Mouse (Mus musculus) liver, embryonic 11.5 days (tissue): Measurements from ENCODE around the gene Abr. TPM values are rescaled to one million over a fixed set of nuclear protein-coding genes. Genes with fewer than 3 reads are reported as not detected.

Experiments used
- ATAC-seq: fragments of 200-750 bp; cut with Nextera tagmentation; replicated peaks from 2 replicates; pipeline ENCODE4 v1.8.0; 2017; ENCODE audit warnings: moderate number of reproducible peaks, mild to moderate bottlenecking, moderate TSS enrichment, moderate library complexity; ENCODE audit not compliant: low FRiP score
- DNase-seq: peaks from one replicate; pipeline ENCODE4 v3.0.0-alpha.2; 2017; ENCODE audit warnings: low spot score
- H3K27ac ChIP-seq: fragments of 300-500 bp; sonication (generic); 2 replicates; pipeline ENCODE4 v1.5.1; 2014; ENCODE audit warnings: mild to moderate bottlenecking, low read depth, low read length, control low read depth
- H3K27me3 ChIP-seq: fragments of 300-500 bp; sonication (generic); replicated peaks from 2 replicates; pipeline ENCODE4 v1.6.1; 2014; ENCODE audit warnings: low read length, mixed read lengths; ENCODE audit not compliant: control insufficient read depth, insufficient read depth
- H3K36me3 ChIP-seq: fragments of 300-500 bp; sonication (generic); 2 replicates; pipeline ENCODE4 v1.6.1; 2014; ENCODE audit warnings: mild to moderate bottlenecking, low read length, moderate library complexity, mixed read lengths; ENCODE audit not compliant: control insufficient read depth, insufficient read depth
- H3K4me1 ChIP-seq: fragments of 300-500 bp; sonication (generic); replicated peaks from 2 replicates; pipeline ENCODE4 v1.6.1; 2014; ENCODE audit warnings: low read length, mixed read lengths; ENCODE audit not compliant: control insufficient read depth, insufficient read depth
- H3K4me2 ChIP-seq: fragments of 300-500 bp; sonication (generic); 2 replicates; pipeline ENCODE4 v1.6.1; 2014; ENCODE audit warnings: mild to moderate bottlenecking, control low read depth, moderate library complexity
- H3K4me3 ChIP-seq: fragments of 300-500 bp; sonication (generic); 2 replicates; pipeline ENCODE4 v1.5.1; 2014; ENCODE audit warnings: low read depth, low read length, control low read depth
- H3K9ac ChIP-seq: fragments of 300-500 bp; sonication (generic); 2 replicates; pipeline ENCODE4 v1.6.1; 2014; ENCODE audit warnings: low read depth, low read length, control low read depth
- H3K9me3 ChIP-seq: fragments of 300-500 bp; sonication (generic); 2 replicates; pipeline ENCODE4 v1.6.1; 2016; ENCODE audit warnings: low read length, inconsistent platforms, mixed read lengths; ENCODE audit not compliant: control insufficient read depth
- WGBS: fragments of 180-500 bp; shearing (Covaris S2); extraction: QIAGEN DNeasy Blood & Tissue Kit; methylation state at CpG from one replicate; pipeline ENCODE4 v1.1.7; 2014; 5-methylcytosine and 5-hydroxymethylcytosine counted together
- polyA plus RNA-seq: library from polyadenylated mRNA; unstranded; fragments of >200 nt; fragmentation: Nextera tagmentation; extraction: Ambion mirVana; gene quantifications from 2 replicates; pipeline ENCODE4 v1.2.1, GENCODE M21; 2014

Gene Abr
- polyA plus RNA-seq, 1 experiment from 2014 or later: 11.6 TPM

GRCm38 (mm10) chr11:76650862-76651560, 28.9 kb upstream of the Abr start:
- no peak for ATAC-seq
- DNase-seq: no peak
- no peaks in the 10 kb centered on the region for H3K9me3 ChIP-seq
- H3K27ac ChIP-seq: no peak overlapping the region
- H3K27me3 ChIP-seq: peaks cover 6% of the 10 kb centered on the region
- WGBS: 49% methylated on average over 14 of the region's 14 CpGs
- no peak overlapping the region for H3K4me3 ChIP-seq
- no peak overlapping the region for H3K9ac ChIP-seq
- no peaks in the 10 kb centered on the region for H3K4me1 ChIP-seq
- H3K4me2 ChIP-seq: no peak overlapping the region
- no peaks in the 10 kb centered on the region for H3K36me3 ChIP-seq

GRCm38 (mm10) chr11:76647500-76647899, 25.4 kb upstream of the Abr start:
- Histone ChIP-seq H3K9ac (no peak overlapping the region), H3K4me1 (no peaks in the 10 kb centered on the region), H3K4me2 (peak overlapping the region; percentile 25; the same call in 1 of the 2 replicates), H3K9me3 (no peaks in the 10 kb centered on the region), H3K4me3 (no peak overlapping the region), H3K36me3 (no peaks in the 10 kb centered on the region), H3K27me3 (peaks cover 10% of the 10 kb centered on the region), H3K27ac (no peak overlapping the region)
- peak; percentile 71 for DNase-seq
- WGBS: 9% methylated on average over 9 of the region's 9 CpGs
- no peak for ATAC-seq

GRCm38 (mm10) chr11:76647062-76647461, 24.9 kb upstream of the Abr start:
- WGBS: 12% methylated on average over 7 of the region's 7 CpGs
- H3K36me3 ChIP-seq: no peaks in the 10 kb centered on the region
- no peak overlapping the region for H3K27ac ChIP-seq
- no peak overlapping the region for H3K4me3 ChIP-seq
- ATAC-seq (no peak), DNase-seq (no peak)
- peak overlapping the region; percentile 25; the same call in 1 of the 2 replicates for H3K4me2 ChIP-seq
- no peaks in the 10 kb centered on the region for H3K4me1 ChIP-seq
- H3K9me3 ChIP-seq: no peaks in the 10 kb centered on the region
- H3K9ac ChIP-seq: no peak overlapping the region
- peaks cover 10% of the 10 kb centered on the region for H3K27me3 ChIP-seq

GRCm38 (mm10) chr11:76645955-76646354, 23.8 kb upstream of the Abr start:
- DNase-seq: peak; percentile 80
- Histone ChIP-seq H3K9me3 (no peaks in the 10 kb centered on the region), H3K36me3 (no peaks in the 10 kb centered on the region), H3K9ac (no peak overlapping the region), H3K27ac (no peak overlapping the region), H3K4me3 (no peak overlapping the region), H3K4me1 (no peaks in the 10 kb centered on the region), H3K27me3 (peaks cover 10% of the 10 kb centered on the region), H3K4me2 (peak overlapping the region; percentile 59)
- ATAC-seq: no peak
- 1% methylated on average over 19 of the region's 19 CpGs for WGBS

- 66% methylated on average over 9 of the region's 9 CpGs for WGBS
- Histone ChIP-seq H3K9ac (no peak overlapping the region), H3K27ac (no peak overlapping the region), H3K4me3 (no peak overlapping the region), H3K36me3 (no peaks in the 10 kb centered on the region), H3K4me2 (no peak overlapping the region), H3K4me1 (no peaks in the 10 kb centered on the region), H3K9me3 (no peaks in the 10 kb centered on the region), H3K27me3 (peaks cover 10% of the 10 kb centered on the region)
- DNase-seq (no peak), ATAC-seq (no peak)
Measured at GRCm38 (mm10) chr11:76645036-76645435, 22.9 kb upstream of the Abr start.

- Histone ChIP-seq H3K4me2 (no peak overlapping the region), H3K9ac (no peak overlapping the region), H3K27me3 (peaks cover 10% of the 10 kb centered on the region), H3K4me1 (no peaks in the 10 kb centered on the region), H3K9me3 (no peaks in the 10 kb centered on the region), H3K36me3 (no peaks in the 10 kb centered on the region), H3K27ac (no peak overlapping the region), H3K4me3 (no peak overlapping the region)
- ATAC-seq (no peak), DNase-seq (no peak)
- 79% methylated on average over 6 of the region's 6 CpGs for WGBS
Measured at GRCm38 (mm10) chr11:76644257-76644656, 22.1 kb upstream of the Abr start.

- 77% methylated on average over 4 of the region's 4 CpGs for WGBS
- Histone ChIP-seq H3K4me3 (no peak overlapping the region), H3K27me3 (no peaks in the 10 kb centered on the region), H3K4me1 (no peaks in the 10 kb centered on the region), H3K4me2 (no peak overlapping the region), H3K9ac (no peak overlapping the region), H3K27ac (no peak overlapping the region), H3K36me3 (no peaks in the 10 kb centered on the region), H3K9me3 (no peaks in the 10 kb centered on the region)
- DNase-seq: no peak
- ATAC-seq: no peak
Measured at GRCm38 (mm10) chr11:76640231-76640630, 18.1 kb upstream of the Abr start.

- DNase-seq: no peak
- Histone ChIP-seq H3K4me3 (no peak overlapping the region), H3K27me3 (no peaks in the 10 kb centered on the region), H3K36me3 (no peaks in the 10 kb centered on the region), H3K9me3 (no peaks in the 10 kb centered on the region), H3K9ac (no peak overlapping the region), H3K27ac (no peak overlapping the region), H3K4me2 (no peak overlapping the region), H3K4me1 (no peaks in the 10 kb centered on the region)
- WGBS: 81% methylated on average over 17 of the region's 17 CpGs
- ATAC-seq: no peak
Measured at GRCm38 (mm10) chr11:76639269-76639985, 17.3 kb upstream of the Abr start.

GRCm38 (mm10) chr11:76630487-76630886, 8.4 kb upstream of the Abr start:
- Histone ChIP-seq H3K27ac (no peak overlapping the region), H3K27me3 (no peaks in the 10 kb centered on the region), H3K9me3 (no peaks in the 10 kb centered on the region), H3K4me1 (no peaks in the 10 kb centered on the region), H3K4me3 (no peak overlapping the region), H3K36me3 (no peaks in the 10 kb centered on the region), H3K4me2 (no peak overlapping the region), H3K9ac (no peak overlapping the region)
- 69% methylated on average over 5 of the region's 5 CpGs for WGBS
- ATAC-seq (no peak), DNase-seq (no peak)
